ENCODE assay signal across 7 mouse cellular contexts in genomic region chr11:119363534-119364145, GRCm38 (mm10). TPM values are rescaled to one million over a fixed set of nuclear protein-coding genes. Genes with fewer than 3 reads are reported as not detected.
A peak's percentile ranks its signal among the peaks of the same experiment; 100 is the strongest.
DNase-seq lines count a peak whose midpoint lies in the region; ATAC-seq lines count a peak whose summit lies in the region.

No protein-coding gene starts in this region.

- peaks cover 2% of the 10 kb centered on the region; the same call in 1 of the 2 replicates for H3K4me1 ChIP-seq in hindbrain, embryonic 16.5 days (ENCODE audit: control insufficient read depth, insufficient read depth, low read depth, low read length)

- peak; percentile 94 for ATAC-seq in hindbrain, embryonic 16.5 days

- no peak overlapping the region for H3K27ac ChIP-seq in hindbrain, embryonic 16.5 days (ENCODE audit: low read depth, low read length)

- peak overlapping the region; percentile 44 for H3K9ac ChIP-seq in hindbrain, embryonic 16.5 days (ENCODE audit: low read depth, low read length)

- DNase-seq in T-cell, adult 2 months (ENCODE audit: low spot score): peak; percentile 72
- peak; percentile 66 for DNase-seq in cerebellum, adult 9-11 months
- peak; percentile 39 to 56 for DNase-seq in frontal cortex, postnatal 25 days (ENCODE audit: low spot score in 2 of 2)
- DNase-seq in layer of hippocampus, postnatal 36 days: peak; percentile 54 to 58
- DNase-seq in lung, postnatal 36 days: peak; percentile 82
- peak; percentile 64 to 66 for DNase-seq in right cerebral cortex, adult 2 months (ENCODE audit: low spot score in 2 of 2)

- H3K36me3 ChIP-seq in hindbrain, embryonic 16.5 days (ENCODE audit: control insufficient read depth, insufficient read depth, low read length): no peaks in the 10 kb centered on the region

- peak overlapping the region; percentile 45 for H3K4me2 ChIP-seq in hindbrain, embryonic 16.5 days (ENCODE audit: low read length)

- H3K27me3 ChIP-seq in hindbrain, embryonic 16.5 days (replicated peaks; ENCODE audit: control insufficient read depth, insufficient read depth, low read length): no peaks in the 10 kb centered on the region

- 26% methylated on average over 11 of the region's 11 CpGs for WGBS in hindbrain, embryonic 16.5 days

- peak overlapping the region; percentile 18; the same call in 1 of the 2 replicates for H3K4me3 ChIP-seq in hindbrain, embryonic 16.5 days (ENCODE audit: low read length)

- H3K9me3 ChIP-seq in hindbrain, embryonic 16.5 days (ENCODE audit: control insufficient read depth, low read length): no peaks in the 10 kb centered on the region

RNA-seq across cellular contexts. Expression of gene Slc26a11, which starts 8.3 kb away (rescaled TPM):
- 7.5 and 8.0 TPM in 2 replicates for polyA plus RNA-seq in hindbrain, embryonic 16.5 days (2015; fragmentation: Nextera tagmentation; extraction: Ambion mirVana)
- total RNA-seq in layer of hippocampus, postnatal 36 days (2021): 1 to 10 TPM; 5.4 to 5.5 TPM

RNA-seq across cellular contexts. Expression of gene Sgsh, which starts 8.3 kb away (rescaled TPM):
- polyA plus RNA-seq in hindbrain, embryonic 16.5 days (2015; fragmentation: Nextera tagmentation; extraction: Ambion mirVana): 3.6 and 5.2 TPM in 2 replicates
- 1 to 10 TPM; 4.7 to 5.8 TPM for total RNA-seq in layer of hippocampus, postnatal 36 days (2021)

RNA-seq across cellular contexts. Expression of gene Rnf213, which starts 29.3 kb away (rescaled TPM):
- 1.0 and 1.1 TPM in 2 replicates for polyA plus RNA-seq in hindbrain, embryonic 16.5 days (2015; fragmentation: Nextera tagmentation; extraction: Ambion mirVana)
- 1 to 10 TPM; 3.4 to 4.0 TPM for total RNA-seq in layer of hippocampus, postnatal 36 days (2021)

RNA-seq across cellular contexts. Expression of gene Card14, which starts 56.1 kb away (rescaled TPM):
- polyA plus RNA-seq in hindbrain, embryonic 16.5 days (2015; fragmentation: Nextera tagmentation; extraction: Ambion mirVana): 0.50 and 0.55 TPM in 2 replicates
- total RNA-seq in layer of hippocampus, postnatal 36 days (2021): 1 to 10 TPM in 1 of 2 experiments, under 1 TPM in 1; 0.52 to 1.2 TPM
